Mouse (Mus musculus): ENCODE measurements around the gene Gm20696.

GRCm38 (mm10) chr6:99435140-99435539 is 231.5 kb downstream of the Gm20696 start:
- no peak for TF ChIP-seq CTCF (IDR thresholded peaks at IDR 0.05; ENCODE audit: control insufficient read depth, insufficient read depth, low read length)
- no peak for TF ChIP-seq POLR2A (IDR thresholded peaks at IDR 0.05; ENCODE audit: borderline replicate concordance, control insufficient read depth, low read depth, low read length)
